Mouse (Mus musculus): ENCODE data around the gene Grasp. TPM values are rescaled to one million over a fixed set of nuclear protein-coding genes. Genes with fewer than 3 reads are reported as not detected.
A peak's percentile ranks its signal among the peaks of the same experiment; 100 is the strongest.

The Grasp gene
- total RNA-seq, 2 experiments from 2014 or later = 33.3 to 35.3 TPM

DNA sequence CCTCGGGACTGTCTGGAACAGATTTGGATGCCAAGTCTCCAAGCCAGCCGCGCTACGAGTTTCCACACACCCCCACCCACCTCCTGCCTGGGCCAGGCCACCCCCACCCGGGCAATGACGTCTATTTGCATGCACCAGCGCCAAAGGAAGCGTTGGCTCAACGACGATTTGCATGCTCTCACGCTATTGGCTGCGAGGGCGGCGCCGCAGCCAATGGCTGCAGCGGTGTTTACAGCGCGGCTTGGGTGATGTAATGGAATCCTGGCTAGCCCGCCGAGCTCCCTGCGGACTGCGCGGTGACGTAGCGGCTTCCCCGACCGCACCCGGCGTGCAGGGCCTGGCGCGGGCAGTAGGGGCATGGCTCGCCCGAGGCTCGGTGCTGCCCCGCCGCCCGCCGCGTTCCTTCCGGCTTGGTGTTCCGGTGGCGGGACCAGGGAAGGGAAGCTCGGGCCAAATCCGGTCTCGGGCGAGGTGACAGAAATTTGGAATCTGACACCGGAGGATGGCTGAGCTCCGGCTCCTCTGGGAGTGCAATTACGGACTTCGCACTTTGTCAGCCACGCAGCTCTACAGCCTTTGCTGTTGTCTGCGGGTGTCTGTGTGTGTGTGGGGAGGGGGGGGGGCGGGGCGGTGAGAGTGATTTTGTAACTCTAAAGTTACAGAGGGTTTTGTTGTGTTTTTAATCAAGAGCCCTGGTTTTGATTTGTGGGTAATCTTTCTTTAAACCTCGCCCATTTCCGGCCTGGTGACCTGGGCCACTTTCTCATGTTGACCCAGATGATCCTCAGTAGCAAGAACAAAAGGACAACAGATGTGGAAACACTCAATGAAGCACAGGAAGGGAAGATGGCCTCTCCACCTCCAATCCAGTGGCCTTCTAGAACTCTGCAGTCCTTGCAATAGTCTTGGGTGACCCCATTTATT, 22.5 kb downstream of the Grasp start:
- peak; percentile 90 to 92 for DNase-seq (ENCODE audit: low spot score in 2 of 2)

DNA sequence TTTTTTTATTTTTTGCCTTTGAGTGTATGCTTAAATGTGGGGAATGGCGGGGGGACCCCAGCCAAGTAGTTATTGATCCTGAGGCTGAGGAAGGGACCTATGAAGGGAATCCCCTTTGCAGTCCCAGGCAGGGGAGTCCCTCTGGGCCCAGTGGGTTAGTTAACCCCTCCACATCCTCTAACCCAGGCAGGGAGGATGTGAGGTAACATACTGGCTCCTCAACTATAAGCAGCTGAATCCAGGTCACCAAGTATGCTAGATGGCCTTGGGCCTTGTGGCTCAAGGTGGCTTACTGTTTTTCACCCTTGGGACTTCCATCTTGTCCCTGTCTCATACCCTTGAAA, 23.1 kb downstream of the Grasp start:
- no peak for DNase-seq (ENCODE audit: low spot score in 2 of 2)

DNA sequence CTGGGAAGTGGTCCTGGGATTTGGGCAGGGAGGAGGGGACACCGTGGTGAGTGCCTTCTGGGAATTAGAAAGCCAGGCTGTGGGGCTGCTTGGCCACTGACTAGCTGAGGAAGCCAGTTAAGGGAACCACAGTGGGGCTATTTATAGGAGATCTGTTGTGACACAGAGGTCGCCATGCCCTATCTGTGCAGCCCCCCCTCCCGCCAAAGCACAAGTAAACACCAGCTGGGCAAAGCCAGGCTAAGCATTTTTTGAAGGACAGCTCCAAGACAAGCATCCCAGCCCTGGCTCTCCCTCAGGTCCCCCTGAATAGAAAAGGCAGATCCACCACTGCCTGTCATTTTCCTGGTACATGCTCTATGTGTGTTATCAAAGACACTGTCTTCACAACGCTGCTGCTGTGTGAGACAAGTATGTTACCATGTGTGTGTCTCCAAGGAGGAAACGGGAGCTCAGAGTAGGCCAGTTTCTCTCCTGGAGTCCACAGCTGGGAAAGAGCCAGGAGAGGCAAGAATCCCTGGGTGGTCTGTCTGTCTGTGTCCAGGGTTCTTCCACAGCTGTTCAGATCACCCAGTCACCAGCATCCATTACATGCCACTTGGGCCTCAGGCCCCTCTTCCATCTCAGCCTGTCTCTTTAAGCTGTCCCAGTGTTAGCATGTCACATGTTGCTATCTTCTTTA, 24.2 kb downstream of the Grasp start:
- DNase-seq (ENCODE audit: low spot score in 2 of 2) = no peak

DNA sequence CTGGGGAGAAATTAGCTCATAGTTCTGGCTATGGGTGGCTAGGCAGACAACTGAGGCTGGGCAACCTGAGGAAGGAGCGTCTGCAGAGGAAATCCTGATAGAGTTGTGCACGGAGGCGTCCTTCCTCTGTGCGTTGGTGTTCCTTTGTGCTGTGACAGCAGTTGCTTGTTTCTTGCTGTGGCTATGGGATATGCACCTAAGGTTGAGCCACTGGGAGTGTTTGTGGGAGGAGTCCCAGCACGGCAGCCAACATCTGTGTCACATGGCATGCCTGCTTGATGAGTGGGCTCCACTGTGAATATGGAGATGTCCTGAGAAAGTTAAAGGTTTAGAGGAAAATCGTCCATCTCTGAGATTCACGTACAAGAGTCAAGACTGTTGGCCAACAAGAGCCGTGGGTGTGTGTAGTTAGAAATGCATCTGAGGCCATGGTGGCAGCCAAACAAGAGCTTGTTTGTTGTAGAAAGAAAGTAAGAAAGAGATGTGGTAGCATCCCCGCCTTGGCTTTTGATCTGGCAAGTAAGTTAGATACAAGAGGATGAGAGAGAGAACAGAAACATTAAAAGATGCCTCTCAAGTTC, 26.3 kb downstream of the Grasp start:
- no peak for DNase-seq (ENCODE audit: low spot score in 2 of 2)

DNA sequence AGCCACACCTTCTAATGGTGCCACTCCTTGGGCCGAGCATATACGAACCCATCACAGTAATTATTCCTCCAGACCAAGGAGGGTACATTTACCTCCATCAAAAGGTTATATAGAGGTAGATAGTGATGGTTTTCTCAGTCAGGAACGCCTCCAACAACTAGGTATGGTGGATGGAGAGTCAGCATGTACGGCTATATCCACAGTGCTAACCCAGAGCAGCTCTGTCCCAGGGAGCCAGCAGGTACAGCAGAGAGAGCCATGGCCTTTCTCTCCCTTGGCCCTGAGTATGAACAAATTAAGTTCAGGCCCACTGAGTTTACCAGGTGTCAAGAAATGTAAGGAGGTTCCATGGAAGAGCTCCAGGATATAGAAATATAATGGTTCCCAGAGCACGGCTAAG, 27.9 kb downstream of the Grasp start:
- DNase-seq (ENCODE audit: low spot score in 2 of 2) = no peak

DNA sequence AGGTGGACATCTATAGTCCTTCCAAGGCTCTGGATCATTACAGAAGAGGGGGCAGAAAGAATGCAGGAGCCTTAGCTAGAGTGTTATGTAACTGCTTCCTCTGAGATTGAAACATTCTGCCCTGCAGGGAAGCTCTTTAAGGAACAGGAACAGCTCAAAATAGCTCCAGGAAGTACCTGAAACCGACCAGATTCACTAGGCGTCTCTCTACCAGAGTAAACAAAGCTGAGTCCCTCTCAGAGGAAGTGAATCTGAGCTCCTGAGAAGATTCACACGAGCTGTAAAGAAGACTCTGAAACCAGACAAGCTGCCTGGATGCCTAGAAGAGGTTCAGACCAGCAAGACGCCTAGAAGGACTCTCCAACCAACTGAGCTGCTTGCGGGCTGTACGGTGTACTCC, 28.6 kb downstream of the Grasp start:
- DNase-seq (ENCODE audit: low spot score in 2 of 2) = no peak

DNA sequence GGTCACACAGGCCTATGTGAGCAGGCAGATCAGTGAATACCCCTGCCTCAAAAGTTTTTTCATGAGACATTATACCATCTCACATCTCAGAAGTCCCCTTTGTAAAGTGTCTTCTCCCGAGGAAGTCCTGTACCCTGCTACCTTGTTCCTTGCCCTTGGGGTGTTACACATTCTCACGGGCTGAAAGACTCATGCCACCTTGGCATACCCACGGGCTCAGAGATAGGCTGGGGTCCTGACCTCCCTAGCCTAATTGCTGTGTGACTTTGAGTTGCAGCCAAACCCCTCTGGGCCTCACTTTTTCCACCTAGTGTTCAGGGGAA, 29.5 kb downstream of the Grasp start:
- no peak for DNase-seq (ENCODE audit: low spot score in 2 of 2)

DNA sequence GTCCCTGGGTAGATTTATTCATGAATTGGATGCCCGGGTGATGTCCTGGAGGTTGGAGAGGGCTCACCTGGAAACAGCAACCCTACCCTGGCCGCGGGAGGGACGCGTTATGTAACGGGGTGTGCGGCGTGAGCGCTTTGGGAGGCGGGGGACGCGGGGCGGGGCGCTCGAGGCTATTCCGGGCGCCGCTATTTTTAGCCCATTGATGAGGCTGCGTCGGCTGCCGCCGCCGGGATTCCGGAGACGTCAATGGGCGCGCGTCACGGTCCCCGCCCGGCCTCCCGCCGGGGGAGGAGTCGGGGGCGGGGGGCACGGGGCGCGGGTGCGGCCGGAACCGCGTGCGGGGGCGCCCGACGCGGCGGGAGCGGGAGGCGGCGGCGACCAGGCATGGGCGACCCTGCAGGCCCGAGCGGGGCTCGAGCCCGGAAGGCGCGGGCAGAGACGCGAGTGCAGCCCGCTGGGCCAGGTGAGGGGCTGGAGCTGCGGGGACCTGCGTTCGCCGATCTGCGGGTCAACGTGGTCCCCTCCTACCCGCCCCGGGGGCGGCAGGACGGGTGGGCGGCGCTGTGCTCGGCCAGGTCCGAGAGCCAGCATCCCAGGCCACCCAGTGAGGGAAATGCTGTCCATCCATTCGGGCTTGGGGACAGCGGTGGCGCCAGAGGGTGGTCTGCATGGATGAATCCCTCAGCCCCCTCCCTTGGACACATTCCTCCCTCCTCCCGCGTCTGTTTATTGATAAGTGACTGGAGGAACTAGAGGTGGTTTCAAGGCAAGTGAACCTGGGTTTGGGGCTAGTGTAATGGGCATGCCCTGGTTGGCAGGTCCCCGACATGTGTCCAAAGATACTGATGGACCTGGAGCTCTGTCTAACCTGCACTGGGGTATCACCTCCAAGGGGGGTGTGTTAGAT, 30.2 kb downstream of the Grasp start, which contains the start of gene Nr4a1:
Gene Nr4a1 (plus strand): TSS at position 384 of the 910 bp plus-strand sequence.
- peak in 1 of 2 experiments; percentile 75 for DNase-seq (ENCODE audit: low spot score in 2 of 2)

DNA sequence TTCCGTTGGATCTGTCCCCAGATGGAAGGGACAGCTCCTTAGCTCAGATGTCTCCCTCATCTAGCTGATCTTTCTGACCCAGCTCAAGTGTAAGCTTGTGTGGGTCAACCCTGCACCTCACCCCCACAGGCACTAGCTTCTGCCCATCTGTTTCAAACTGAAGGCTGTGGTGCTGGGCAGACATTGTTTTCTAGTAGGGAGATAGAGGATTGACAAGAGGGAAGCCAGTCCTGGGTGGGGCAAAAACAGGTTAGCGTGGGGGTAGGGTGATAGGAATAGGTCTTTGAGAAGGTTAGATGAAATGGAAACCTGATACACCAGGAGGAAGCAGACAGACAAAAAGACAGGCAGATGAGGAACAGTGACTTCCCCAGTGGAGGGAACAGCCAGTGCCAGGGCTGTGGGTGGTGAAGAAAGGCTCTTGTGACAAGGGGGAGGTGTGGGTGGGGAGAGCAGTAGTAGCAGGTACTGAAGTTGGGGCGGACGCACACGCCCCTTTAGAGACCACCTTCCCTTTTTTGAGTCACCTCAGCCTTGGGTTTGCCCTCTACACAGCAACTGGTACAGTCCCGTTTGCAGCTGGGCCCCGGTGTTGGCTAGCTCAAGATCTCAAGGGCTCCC, 32.0 kb downstream of the Grasp start:
- no peak for DNase-seq (ENCODE audit: low spot score in 2 of 2)

DNA sequence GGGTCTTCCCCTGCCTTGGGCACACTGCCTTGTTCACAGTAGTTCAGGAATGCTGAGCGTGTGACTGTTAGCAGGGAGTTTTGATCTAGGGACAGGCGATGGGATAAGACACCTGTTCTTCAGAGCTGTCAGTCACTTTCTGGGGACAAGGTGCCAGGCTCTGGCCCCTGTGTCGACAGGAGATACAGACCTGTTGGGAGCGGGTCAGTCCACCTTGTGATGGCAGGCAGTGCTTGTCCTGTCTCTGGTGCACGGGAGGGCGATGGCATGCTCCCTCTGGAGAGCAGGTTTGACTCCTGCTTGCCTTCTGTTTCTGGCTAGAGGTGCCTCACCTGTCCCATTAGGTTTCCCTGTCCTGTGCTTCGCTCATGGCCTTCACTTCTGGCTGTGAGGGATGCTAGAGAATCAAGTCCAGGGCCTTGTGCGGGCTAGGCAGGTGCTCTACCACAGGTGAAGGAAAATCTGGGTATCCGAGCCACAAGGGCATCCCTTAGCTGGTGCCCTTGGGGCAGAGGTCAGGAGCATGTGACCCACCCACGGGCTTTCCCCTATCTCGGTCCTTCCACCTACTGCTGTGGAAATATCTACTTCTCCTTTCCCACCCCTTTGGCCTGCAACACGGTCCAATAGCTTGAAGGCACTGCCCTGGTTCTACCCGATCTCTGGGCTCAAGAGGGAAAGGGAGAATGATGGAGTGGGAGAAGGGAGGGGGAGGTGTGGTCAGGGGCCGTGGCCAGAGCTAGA, 32.6 kb downstream of the Grasp start:
- no peak for DNase-seq (ENCODE audit: low spot score in 2 of 2)

DNA sequence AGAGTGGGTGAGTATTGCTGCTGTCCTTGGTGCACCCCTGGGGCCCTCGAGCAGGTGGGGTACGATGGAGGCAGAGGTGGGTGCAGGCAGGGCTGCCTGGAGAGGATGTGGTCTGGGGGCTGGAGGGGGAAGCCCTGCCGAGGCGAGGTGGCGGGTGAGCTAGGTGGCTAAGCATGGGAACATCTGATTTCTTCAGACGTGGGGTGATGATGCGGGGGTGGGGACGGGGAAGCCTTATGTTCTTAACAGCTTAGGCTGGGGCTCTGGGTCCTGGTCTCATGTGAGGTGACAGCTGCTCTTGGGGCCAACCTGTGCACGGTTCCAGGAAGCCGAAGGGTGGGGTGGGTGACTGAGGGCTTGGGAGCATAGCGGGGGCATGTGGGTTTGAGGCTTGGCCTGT, 34.4 kb downstream of the Grasp start:
- no peak for DNase-seq (ENCODE audit: low spot score in 2 of 2)

DNA sequence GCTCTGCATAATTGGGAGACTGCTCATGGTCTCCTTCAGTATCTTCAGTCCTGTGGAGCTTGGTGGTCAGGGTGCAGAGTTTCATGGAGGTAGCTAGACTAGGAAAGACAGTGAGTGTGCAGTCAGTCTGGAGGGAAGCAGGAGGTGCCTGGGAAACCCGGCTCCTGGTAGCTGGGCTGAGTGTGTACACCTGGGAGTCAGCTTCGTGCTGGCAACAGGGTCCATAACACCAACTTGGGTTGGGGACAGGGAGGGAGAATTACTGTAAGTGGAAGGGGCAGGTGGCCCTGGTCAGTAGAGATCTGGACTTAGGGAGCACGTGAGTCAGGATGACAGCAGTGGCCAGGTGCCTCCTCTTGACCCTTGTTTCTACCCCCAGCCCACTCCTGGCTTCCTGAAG, 35.9 kb downstream of the Grasp start:
- DNase-seq (ENCODE audit: low spot score in 2 of 2) = no peak

DNA sequence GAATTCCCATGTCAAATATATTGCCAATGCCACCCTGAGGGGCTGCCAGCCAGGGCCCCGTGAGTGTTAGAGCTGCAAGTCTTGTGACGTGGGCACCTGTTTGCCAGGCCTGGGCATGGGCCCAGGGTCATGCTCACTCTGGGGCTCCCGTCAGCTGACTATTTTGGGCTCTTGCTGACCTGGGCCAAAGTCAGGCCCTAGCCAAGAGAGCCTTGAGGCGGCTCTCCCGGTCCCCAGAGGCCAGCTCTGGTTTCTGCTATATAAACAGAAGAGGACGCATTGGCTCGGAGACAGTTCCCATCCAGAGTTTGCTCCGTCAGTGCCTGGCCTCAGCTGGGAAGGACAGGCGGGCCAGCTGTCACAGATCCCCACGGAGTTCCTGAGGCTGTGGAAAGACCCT, 36.4 kb downstream of the Grasp start:
- no peak for DNase-seq (ENCODE audit: low spot score in 2 of 2)

DNA sequence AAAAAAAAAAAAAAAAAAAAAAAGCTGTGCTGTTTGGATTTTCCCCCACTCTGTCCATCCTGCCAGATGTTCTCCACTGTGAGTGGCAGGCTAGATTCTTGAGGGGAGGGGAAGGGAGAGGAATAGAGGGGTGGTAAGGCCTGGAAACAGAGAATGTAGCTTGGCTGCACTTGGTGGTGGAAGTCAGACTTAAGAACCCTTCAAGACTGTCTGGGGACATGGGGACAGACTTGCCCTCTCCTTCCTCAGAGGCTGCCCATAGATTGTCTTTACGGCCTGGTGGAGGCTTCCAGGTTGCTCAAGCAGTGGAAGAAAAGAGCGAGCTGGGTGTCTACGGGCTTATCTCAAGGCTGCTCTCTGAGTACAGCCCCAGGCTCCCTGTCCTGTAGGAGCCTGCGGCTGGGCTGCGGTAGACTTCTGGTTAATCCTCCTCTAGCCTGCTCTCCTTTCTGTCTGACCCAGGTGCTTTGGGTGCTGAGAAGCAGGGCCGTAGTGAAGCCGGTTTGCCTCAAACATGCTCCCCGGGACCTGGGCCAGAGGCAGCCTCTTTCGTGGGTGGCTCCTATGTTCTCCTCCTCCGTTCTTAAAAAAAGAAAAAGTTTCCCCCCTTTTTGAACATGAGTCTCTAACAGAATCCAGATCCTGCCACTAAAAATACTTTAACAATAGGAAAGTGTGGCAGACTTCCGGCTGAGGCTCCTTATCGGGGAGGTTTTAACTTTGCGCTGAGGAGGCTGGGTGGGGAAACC, 37.1 kb downstream of the Grasp start:
- no peak for DNase-seq (ENCODE audit: low spot score in 2 of 2)

DNA sequence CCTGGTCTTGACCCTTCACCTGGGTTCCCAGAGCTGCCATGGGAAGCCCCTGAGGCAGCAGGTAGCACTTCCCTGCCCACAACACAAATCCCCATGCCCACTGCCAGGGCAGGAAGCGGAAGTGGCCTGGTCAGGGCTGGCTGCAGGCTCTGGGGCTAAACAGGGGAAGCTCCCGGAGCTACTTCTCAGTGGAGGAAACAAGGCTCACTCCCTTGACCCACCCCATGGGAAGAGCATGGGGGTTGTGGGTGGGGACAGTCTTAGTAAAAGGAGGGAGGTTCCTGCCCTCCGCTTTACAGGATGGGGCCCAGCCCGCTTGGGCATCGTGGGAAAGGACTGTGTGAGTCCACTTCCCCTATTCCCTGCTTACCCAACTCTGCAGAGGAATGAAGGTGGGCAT, 38.5 kb downstream of the Grasp start:
- no peak for DNase-seq (ENCODE audit: low spot score in 2 of 2)

DNA sequence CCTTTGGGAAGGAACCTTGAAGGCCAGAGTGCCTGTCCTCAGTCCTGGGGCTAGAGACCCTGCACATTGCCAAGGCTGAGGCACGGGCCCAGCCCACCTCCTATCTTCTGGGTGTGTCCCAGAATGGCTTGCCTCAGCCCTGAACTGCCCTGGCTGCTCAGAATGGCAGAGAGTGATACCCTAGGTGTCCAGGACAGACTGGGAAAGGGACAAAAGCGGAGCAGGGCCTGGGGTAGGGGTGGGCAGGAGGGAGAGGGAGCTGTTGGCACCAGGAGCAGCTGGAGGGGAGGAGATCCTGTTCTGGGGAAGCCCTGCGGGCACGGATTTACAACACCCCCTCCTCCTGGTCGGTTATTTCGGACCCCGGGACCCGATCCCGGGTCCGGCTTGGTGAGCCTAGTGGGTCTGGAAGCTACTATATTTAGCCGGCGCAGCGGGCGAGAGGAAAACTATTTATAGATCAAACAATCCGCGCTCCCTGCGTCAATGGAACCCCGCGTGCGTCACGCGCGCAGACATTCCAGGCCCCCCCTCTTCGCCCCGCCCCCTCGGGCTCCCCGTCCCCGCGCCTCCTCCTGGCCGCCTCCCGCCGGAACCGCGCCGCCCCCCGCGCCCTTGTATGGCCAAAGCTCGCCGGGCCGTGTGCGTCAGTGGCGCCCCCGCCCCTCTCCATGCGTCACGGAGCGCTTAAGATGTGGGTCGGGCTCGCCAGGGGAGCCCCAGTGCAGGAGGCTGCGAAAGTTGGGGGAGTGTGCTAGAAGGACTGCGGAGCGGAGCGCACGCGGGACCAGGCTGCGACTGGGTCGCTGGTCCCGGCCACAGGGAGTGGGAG, 42.4 kb downstream of the Grasp start:
- DNase-seq (ENCODE audit: low spot score in 2 of 2) = peak; percentile 86 to 92

DNA sequence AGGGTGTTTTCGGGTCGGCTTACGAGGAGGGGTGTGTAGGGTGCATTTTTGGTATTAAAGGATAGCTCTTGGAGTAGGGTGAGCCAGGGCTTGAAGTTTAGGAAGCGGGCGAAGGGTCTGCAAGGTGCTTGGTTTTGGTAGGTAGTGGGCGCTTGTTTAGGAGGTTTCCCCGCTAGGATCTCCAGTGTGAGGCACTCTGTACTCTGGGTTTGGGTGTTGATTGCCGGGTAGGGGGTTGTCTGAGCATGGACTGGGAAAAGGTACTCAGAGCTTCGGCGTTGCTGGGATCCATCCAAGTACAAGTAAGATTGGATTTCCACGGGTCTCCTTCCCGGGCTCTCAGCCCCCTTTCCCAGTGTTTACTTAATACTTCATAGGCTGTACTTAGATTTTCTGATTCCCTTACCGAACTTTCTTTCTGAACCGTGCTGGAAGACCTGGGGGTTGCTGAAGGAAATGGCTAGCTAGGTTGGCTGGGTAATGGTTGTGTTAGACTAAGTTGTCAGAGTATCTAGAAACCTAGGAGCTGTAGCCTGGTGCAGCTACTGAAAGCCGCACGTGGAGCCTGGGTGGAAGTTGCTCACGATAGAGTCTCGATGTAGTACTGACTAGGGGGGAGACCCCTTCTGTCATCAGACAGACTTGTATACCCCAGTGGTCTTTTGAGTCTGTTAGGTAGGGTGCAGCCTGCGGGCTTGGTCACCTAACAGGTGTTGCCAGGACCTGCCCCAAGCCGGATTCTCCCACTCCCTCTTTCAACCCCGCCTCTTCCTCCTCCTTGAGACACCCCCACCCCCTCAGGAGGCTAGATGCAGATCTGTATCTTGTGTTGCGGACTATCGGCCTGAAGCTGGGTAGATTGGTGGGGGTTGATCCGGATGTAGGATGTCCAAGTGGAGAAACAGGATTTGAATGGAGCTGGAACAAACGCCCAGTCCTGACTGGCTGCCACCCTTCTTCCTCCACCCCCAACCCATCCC, 43.4 kb downstream of the Grasp start:
- DNase-seq (ENCODE audit: low spot score in 2 of 2) = no peak
